Mouse (Mus musculus) E14TG2a.4 (cell line): ENCODE data around the gene Il1b.

ENCODE experiments used
- H3K27me3 ChIP-seq: 2 replicates; pipeline ENCODE4 v1.6.1; 2014; ENCODE audit warnings: low read length, control low read depth; ENCODE audit not compliant: insufficient read depth
- H3K36me3 ChIP-seq: 2 replicates; pipeline ENCODE4 v1.6.1; 2014; ENCODE audit warnings: low read length, control low read depth; ENCODE audit not compliant: insufficient read depth
- H3K4me1 ChIP-seq: replicated peaks from 2 replicates; pipeline ENCODE4 v1.6.1; 2014; ENCODE audit warnings: low read depth, low read length, control low read depth
- H3K4me3 ChIP-seq: replicated peaks from 2 replicates; pipeline ENCODE4 v1.5.1; 2014; ENCODE audit warnings: mild to moderate bottlenecking, low read length
- H3K9me3 ChIP-seq: 2 replicates; pipeline ENCODE4 v1.6.1; 2014; ENCODE audit warnings: low read length, control low read depth
- CTCF ChIP-seq: conservative IDR thresholded peaks from 2 replicates; pipeline ENCODE4 v1.5.1; 2014; ENCODE audit warnings: low read length
- NANOG ChIP-seq: IDR thresholded peaks from 2 replicates; pipeline ENCODE4 v1.6.1; 2014; ENCODE audit warnings: borderline replicate concordance, low read length, mixed read lengths
- POU5F1 ChIP-seq: IDR thresholded peaks from 2 replicates; pipeline ENCODE4 v1.6.1; 2014; ENCODE audit warnings: low read length, borderline replicate concordance

The Il1b gene

DNA sequence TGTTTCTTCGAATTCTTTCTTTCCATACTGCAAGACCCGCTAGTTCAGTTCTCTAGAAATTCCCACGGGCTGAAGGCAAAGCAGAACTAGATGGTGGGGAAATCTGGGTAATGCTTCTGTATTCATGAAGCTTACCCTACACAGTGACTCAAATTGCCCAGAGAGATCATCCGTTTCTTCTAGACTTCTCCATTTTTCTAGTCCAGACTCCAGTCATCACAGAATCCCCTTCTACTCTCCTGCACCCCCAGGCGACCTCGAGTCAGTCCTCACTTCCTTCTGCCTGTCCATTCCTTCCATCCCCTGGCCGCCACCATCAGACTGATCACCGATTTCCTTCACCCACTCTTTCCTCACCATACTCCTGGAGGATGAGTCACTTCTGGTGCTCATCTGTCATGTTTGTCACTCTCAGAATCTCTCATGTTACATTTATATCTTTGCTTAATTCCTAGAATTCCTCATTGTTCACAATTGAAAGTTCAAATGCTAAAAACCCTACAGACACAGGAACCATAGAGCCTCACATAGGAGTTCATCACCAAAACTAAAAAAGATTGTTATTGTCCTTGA is 50.8 kb downstream of the Il1b start:
- Histone ChIP-seq H3K9me3 (no peaks in the 10 kb centered on the region), H3K27me3 (no peaks in the 10 kb centered on the region), H3K4me1 (peaks cover 10% of the 10 kb centered on the region), H3K4me3 (no peak overlapping the region), H3K36me3 (no peaks in the 10 kb centered on the region)
- no peak for TF ChIP-seq CTCF
- no peak for TF ChIP-seq NANOG
- no peak for TF ChIP-seq POU5F1

DNA sequence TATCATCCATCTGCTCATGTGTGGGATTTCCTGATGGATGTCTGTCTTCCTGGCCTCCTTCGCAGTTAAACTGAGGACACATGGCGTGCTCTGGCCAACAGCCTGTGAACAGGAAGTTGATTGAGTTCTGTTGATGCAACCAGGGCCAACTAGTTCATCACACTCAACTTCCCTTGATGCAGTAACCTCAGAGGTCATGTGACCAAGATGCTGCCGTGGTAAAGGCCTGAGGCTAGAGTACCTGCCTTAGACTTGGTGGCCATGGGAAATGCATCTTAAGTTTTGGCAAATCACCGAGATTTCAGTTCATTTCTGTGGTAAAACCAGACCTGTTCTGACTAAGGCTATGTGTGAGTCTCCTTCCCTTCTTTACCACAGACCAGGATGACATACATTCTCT is 55.1 kb downstream of the Il1b start:
- Histone ChIP-seq H3K4me1 (peaks cover 10% of the 10 kb centered on the region), H3K27me3 (no peaks in the 10 kb centered on the region), H3K4me3 (no peak overlapping the region), H3K9me3 (no peaks in the 10 kb centered on the region), H3K36me3 (no peaks in the 10 kb centered on the region)
- no peak for TF ChIP-seq POU5F1
- TF ChIP-seq CTCF, result no peak
- TF ChIP-seq NANOG, result no peak

- H3K4me3 ChIP-seq, result no peak overlapping the region
- TF ChIP-seq POU5F1 (no peak), NANOG (no peak), CTCF (no peak)
- no peaks in the 10 kb centered on the region for H3K36me3 ChIP-seq
- no peaks in the 10 kb centered on the region for H3K9me3 ChIP-seq
- H3K27me3 ChIP-seq, result no peaks in the 10 kb centered on the region
- H3K4me1 ChIP-seq, result peaks cover 10% of the 10 kb centered on the region
These were observed 56.1 kb downstream of the Il1b start for GRCm38 (mm10) chr2:129314880-129315279.
